Comparison of ENCODE assay signal across 11 mouse cellular contexts in the genomic region with DNA sequence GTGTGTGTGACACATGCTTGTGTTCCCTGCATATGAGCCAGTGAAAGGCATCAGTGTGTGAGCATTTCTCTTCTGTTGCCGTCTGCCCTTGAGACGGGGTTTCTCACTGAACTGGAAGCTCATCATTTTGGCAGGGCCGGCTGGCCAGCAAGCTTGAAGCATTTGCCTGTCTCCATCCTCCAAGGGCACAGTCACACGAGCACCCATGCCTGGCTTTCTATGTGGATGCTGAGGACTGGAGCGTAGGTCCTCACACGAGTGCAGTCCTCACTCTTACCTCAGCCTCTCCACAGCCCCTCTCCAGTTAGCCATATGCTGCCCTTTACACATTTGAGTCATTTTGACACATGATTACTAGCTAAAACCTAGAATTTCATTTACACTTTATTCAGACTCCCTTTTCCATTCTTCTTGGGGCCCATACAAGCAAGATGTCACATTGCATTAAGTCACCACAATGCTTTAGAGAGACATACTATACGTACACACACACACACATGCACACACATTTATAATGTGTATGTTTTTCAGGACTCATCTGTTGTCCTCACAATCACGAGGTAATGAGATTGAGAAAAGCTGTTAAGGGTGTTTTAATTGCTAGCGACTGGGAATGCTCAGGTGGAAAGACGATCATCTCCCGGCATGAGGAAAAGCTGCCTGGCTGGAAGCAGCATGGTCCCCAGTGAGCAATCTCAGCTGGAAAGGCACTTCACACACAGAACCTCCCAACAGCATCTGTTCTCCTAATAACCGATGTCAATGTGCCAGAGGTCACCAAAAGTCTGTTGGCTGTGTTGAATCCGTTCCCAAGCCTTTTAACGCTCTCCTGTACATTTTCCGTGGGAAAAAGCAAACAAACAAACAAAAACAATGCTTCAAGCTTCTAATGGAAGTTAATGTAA.
DNase-seq lines count a peak whose midpoint lies in the region; ATAC-seq and TF ChIP-seq lines count a peak whose summit lies in the region.
"Had no signal": no experiment of that assay in that cellular context is flagged by ENCODE, and none has a peak within 500 bp of the region (broad histone marks: within the 10 kb centered on the region; RNA-seq: fewer than 3 reads in every experiment).

No protein-coding gene starts in this region.

- H3K9me3 ChIP-seq in forebrain, postnatal 0 days (ENCODE audit: low read length), result no peaks in the 10 kb centered on the region
- H3K9me3 ChIP-seq in forebrain, embryonic 11.5 days (ENCODE audit: control insufficient read depth, low read length), result no peaks in the 10 kb centered on the region
- H3K9me3 ChIP-seq in hindbrain, embryonic 13.5 days, result no peaks in the 10 kb centered on the region

- H3K4me2 ChIP-seq in forebrain, postnatal 0 days (ENCODE audit: low read depth), result no peak overlapping the region
- H3K4me2 ChIP-seq in forebrain, embryonic 11.5 days (ENCODE audit: low read depth, low read length, severe bottlenecking), result no peak overlapping the region
- H3K4me2 ChIP-seq in hindbrain, embryonic 13.5 days, result 0 out of 2 replicates have a peak overlapping the region, but pooled peaks have one; percentile 19

- H3K36me3 ChIP-seq in forebrain, postnatal 0 days (ENCODE audit: insufficient read depth), result no peaks in the 10 kb centered on the region
- no peaks in the 10 kb centered on the region for H3K36me3 ChIP-seq in forebrain, embryonic 11.5 days (ENCODE audit: control insufficient read depth, insufficient read depth, low read length)
- no peaks in the 10 kb centered on the region for H3K36me3 ChIP-seq in hindbrain, embryonic 13.5 days

- 50% methylated on average over 15 of the region's 15 CpGs for WGBS in forebrain, postnatal 0 days
- 72% methylated on average over 15 of the region's 15 CpGs for WGBS in forebrain, embryonic 11.5 days
- WGBS in hindbrain, embryonic 13.5 days, result 40% methylated on average over 15 of the region's 15 CpGs

- no peak overlapping the region for H3K27ac ChIP-seq in forebrain, postnatal 0 days (ENCODE audit: low read depth, low read length)
- no peak overlapping the region for H3K27ac ChIP-seq in forebrain, embryonic 11.5 days (ENCODE audit: low read depth, low read length)
- H3K27ac ChIP-seq in hindbrain, embryonic 13.5 days, result peak overlapping the region; percentile 81

- ATAC-seq in forebrain, postnatal 0 days, result peak; percentile 12; the same call in 1 of the 2 replicates
- no peak for ATAC-seq in forebrain, embryonic 11.5 days (replicated peaks; ENCODE audit: low FRiP score)
- peak; percentile 60; the same call in 1 of the 2 replicates for ATAC-seq in hindbrain, embryonic 13.5 days (ENCODE audit: low FRiP score)
- ATAC-seq in monocyte, adult 5-6 weeks (replicated peaks; ENCODE audit: insufficient number of reproducible peaks, low FRiP score, low TSS enrichment, poor library complexity, severe bottlenecking), result no peak
- ATAC-seq: CD4-positive, CD25-positive, alpha-beta regulatory T cell, adult 4 months had no signal

- no peaks in the 10 kb centered on the region for H3K4me1 ChIP-seq in forebrain, postnatal 0 days (ENCODE audit: insufficient read depth)
- no peaks in the 10 kb centered on the region for H3K4me1 ChIP-seq in forebrain, embryonic 11.5 days (replicated peaks; ENCODE audit: control insufficient read depth, insufficient read depth, low read length)
- peaks cover 21% of the 10 kb centered on the region for H3K4me1 ChIP-seq in hindbrain, embryonic 13.5 days (replicated peaks)

- H3K4me3 ChIP-seq in forebrain, postnatal 0 days (ENCODE audit: low read depth, low read length), result no peak overlapping the region
- H3K4me3 ChIP-seq in forebrain, embryonic 11.5 days (ENCODE audit: low read depth, low read length), result no peak overlapping the region
- H3K4me3 ChIP-seq in hindbrain, embryonic 13.5 days, result no peak overlapping the region

- no peak for DNase-seq in forebrain, postnatal 0 days
- no peak for DNase-seq in forebrain, embryonic 11.5 days (ENCODE audit: low spot score)
- DNase-seq in adrenal gland, postnatal 36 days, result peak; percentile 13 to 28
- DNase-seq in cerebellum, adult 9-10 months, result peak; percentile 74
- no peak for DNase-seq in frontal cortex, postnatal 10 days (ENCODE audit: low spot score in 2 of 2)
- DNase-seq in Muller cell, postnatal 12 days (ENCODE audit: inconsistent ontology term), result no peak
- DNase-seq: lung, postnatal 4 days; thymus, adult 18-20 months had no signal

- no peak for TF ChIP-seq CTCF in forebrain, postnatal 0 days (IDR thresholded peaks at IDR 0.05; ENCODE audit: low read depth)

- no peak overlapping the region for H3K9ac ChIP-seq in forebrain, postnatal 0 days
- H3K9ac ChIP-seq in forebrain, embryonic 11.5 days (ENCODE audit: low read length), result no peak overlapping the region
- no peak overlapping the region for H3K9ac ChIP-seq in hindbrain, embryonic 13.5 days

- H3K27me3 ChIP-seq in forebrain, postnatal 0 days (ENCODE audit: insufficient read depth, low read length), result no peaks in the 10 kb centered on the region; the same call in 1 of the 2 replicates
- no peaks in the 10 kb centered on the region for H3K27me3 ChIP-seq in forebrain, embryonic 11.5 days (ENCODE audit: control insufficient read depth, insufficient read depth, low read length)
- H3K27me3 ChIP-seq in hindbrain, embryonic 13.5 days, result no peaks in the 10 kb centered on the region

Comparison
In these comparisons a context has a peak if more than half of its experiments do, and no peak if none do; other contexts are left out.
1. ATAC-seq: peak in forebrain, postnatal 0 days (single experiment) and hindbrain, embryonic 13.5 days (single experiment); none in forebrain, embryonic 11.5 days (single experiment) and monocyte, adult 5-6 weeks (single experiment).
2. DNase-seq: peak in adrenal gland, postnatal 36 days (2 of 2) and cerebellum, adult 9-10 months (single experiment); none in forebrain, postnatal 0 days (single experiment), forebrain, embryonic 11.5 days (single experiment), frontal cortex, postnatal 10 days (0 of 2) and Muller cell, postnatal 12 days (single experiment).